Mouse (Mus musculus) testis, adult 2 months (tissue): ENCODE data around the gene AU022252.

Experiments
- CTCF ChIP-seq: fragments of 200-500 bp; IDR thresholded peaks from 2 replicates; pipeline ENCODE4 v1.5.1; 2012; ENCODE audit warnings: low read depth, mild to moderate bottlenecking, inconsistent platforms, low read length, moderate library complexity; ENCODE audit not compliant: control insufficient read depth, insufficient read depth, insufficient replicate concordance
- POLR2A ChIP-seq: fragments of 200-500 bp; IDR thresholded peaks from 2 replicates; pipeline ENCODE4 v1.6.1; 2012; ENCODE audit warnings: low read depth, mild to moderate bottlenecking, inconsistent platforms, low read length, moderate library complexity; ENCODE audit not compliant: control insufficient read depth

- TF ChIP-seq CTCF (no peak), POLR2A (no peak)
Observed at GRCm38 (mm10) chr4:119266606-119267005, 34.1 kb upstream of the AU022252 start.
